In the genomic region with DNA sequence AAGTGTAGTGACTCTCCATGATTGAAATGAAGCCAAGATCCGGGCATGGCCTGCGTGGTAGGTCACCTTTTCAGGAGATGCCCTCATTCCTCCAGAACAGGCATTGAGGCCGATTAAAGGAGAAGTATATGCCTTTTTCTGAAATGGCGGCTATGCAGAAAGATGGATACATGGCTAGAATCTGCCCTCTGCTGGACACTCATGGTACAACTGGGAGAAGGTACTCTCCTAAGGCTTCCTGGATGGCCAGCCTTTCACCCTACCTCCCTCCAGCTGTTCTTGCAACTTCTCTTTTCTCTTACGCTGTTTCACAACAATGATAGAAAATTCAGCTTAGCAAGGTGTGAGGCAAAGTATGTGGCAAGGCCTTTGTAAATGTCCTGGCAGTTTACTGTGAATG, we compare ENCODE assay signal across 9 mouse cellular contexts. TPM values are rescaled to one million over a fixed set of nuclear protein-coding genes. Genes with fewer than 3 reads are reported as not detected.
DNase-seq lines count a peak whose midpoint lies in the region; TF ChIP-seq lines count a peak whose summit lies in the region.
"Had no signal": no experiment of that assay in that cellular context is flagged by ENCODE, and none has a peak within 500 bp of the region (broad histone marks: within the 10 kb centered on the region; RNA-seq: fewer than 3 reads in every experiment).

No protein-coding gene starts in this region.

- no peaks in the 10 kb centered on the region for H3K4me1 ChIP-seq in MEL (ENCODE audit: control insufficient read depth in 1 of 2, insufficient read depth in 2 of 2, low read length in 2 of 2)
- no peaks in the 10 kb centered on the region for H3K4me1 ChIP-seq in liver, adult 2 months (ENCODE audit: control insufficient read depth, insufficient read depth, low read length)
- H3K4me1 ChIP-seq: limb, embryonic 13.5 days had no signal

- H3K27me3 ChIP-seq in MEL (ENCODE audit: control insufficient read depth in 1 of 2, insufficient read depth in 2 of 2, low read length in 2 of 2) = no peaks in the 10 kb centered on the region
- no peaks in the 10 kb centered on the region for H3K27me3 ChIP-seq in liver, adult 2 months (ENCODE audit: control insufficient read depth, insufficient read depth, low read length)
- H3K27me3 ChIP-seq: limb, embryonic 13.5 days had no signal

- TF ChIP-seq RAD21 in MEL (IDR thresholded peaks at IDR 0.05; ENCODE audit: low read depth, low read length) = peak; percentile 95

- WGBS in liver, adult 2 months = 39% methylated on average over 5 of the region's 5 CpGs

- TF ChIP-seq CTCF in MEL (IDR thresholded peaks at IDR 0.05 in 2 of 3, conservative IDR thresholded peaks at IDR 0.05 in 1 of 3; ENCODE audit: control insufficient read depth in 1 of 3, insufficient read depth in 1 of 3, low read depth in 2 of 3, low read length in 3 of 3, poor library complexity in 1 of 3, severe bottlenecking in 1 of 3) = peak; percentile 74 to 97 (median 88)
- TF ChIP-seq CTCF in liver, adult 2 months (IDR thresholded peaks at IDR 0.05; ENCODE audit: low read depth, low read length) = peak; percentile 55

- no peak overlapping the region for H3K4me3 ChIP-seq in MEL (ENCODE audit: control insufficient read depth in 1 of 2, insufficient read depth in 1 of 2, low read depth in 2 of 2, low read length in 2 of 2)
- no peak overlapping the region for H3K4me3 ChIP-seq in liver, adult 2 months (ENCODE audit: insufficient read depth, low read depth, low read length)
- H3K4me3 ChIP-seq: limb, embryonic 13.5 days had no signal

- DNase-seq in A20 (ENCODE audit: low read depth, low spot score) = peak; percentile 77
- peak; percentile 88 for DNase-seq in MEL (ENCODE audit: low read depth, low spot score)
- peak; percentile 75 for DNase-seq in cerebellum, adult 8-10 months
- DNase-seq in frontal cortex, postnatal 10 days (ENCODE audit: low spot score in 2 of 2) = peak; percentile 53 to 70
- peak; percentile 81 for DNase-seq in kidney, adult 9 months
- peak; percentile 45 for DNase-seq in liver, adult 2 months (ENCODE audit: extremely low read depth, low read depth, low spot score)
- DNase-seq in ovary, adult 18-20 months (ENCODE audit: low spot score) = peak; percentile 19
- DNase-seq in thymus, postnatal 10 days (ENCODE audit: low spot score in 2 of 2) = peak; percentile 65 to 85

- TF ChIP-seq POLR2A in MEL (IDR thresholded peaks at IDR 0.05; ENCODE audit: control insufficient read depth in 1 of 2, insufficient read depth in 1 of 2, low read depth in 1 of 2, low read length in 2 of 2, poor library complexity in 1 of 2) = no peak
- TF ChIP-seq POLR2A in liver, adult 2 months (IDR thresholded peaks at IDR 0.05; ENCODE audit: extremely low read depth, insufficient read depth, low read length) = no peak

- no peak overlapping the region for H3K9ac ChIP-seq in MEL (ENCODE audit: control insufficient read depth, low read depth, low read length, poor library complexity, severe bottlenecking)
- H3K9ac ChIP-seq in liver, adult 2 months (ENCODE audit: low read depth, low read length) = no peak overlapping the region
- H3K9ac ChIP-seq: limb, embryonic 13.5 days had no signal

- no peak overlapping the region for H3K27ac ChIP-seq in MEL (ENCODE audit: control insufficient read depth, low read depth, low read length)
- H3K27ac ChIP-seq in liver, adult 2 months (replicated peaks; ENCODE audit: insufficient read depth, low read depth, low read length) = no peak overlapping the region
- H3K27ac ChIP-seq: limb, embryonic 13.5 days had no signal

- peaks cover 0 to 4% of the 10 kb centered on the region in 2 experiments; a peak in 1 of 4 replicates for H3K36me3 ChIP-seq in MEL (ENCODE audit: control insufficient read depth in 1 of 2, insufficient read depth in 2 of 2, low read length in 2 of 2)
- H3K36me3 ChIP-seq in liver, adult 2 months (ENCODE audit: control insufficient read depth, insufficient read depth, low read length) = peaks cover 10% of the 10 kb centered on the region; the same call in 1 of the 2 replicates

- H3K79me2 ChIP-seq in MEL (ENCODE audit: control insufficient read depth, insufficient read depth, low read length, poor library complexity) = no peaks in the 10 kb centered on the region
- no peaks in the 10 kb centered on the region for H3K79me2 ChIP-seq in liver, adult 2 months (ENCODE audit: control insufficient read depth, insufficient read depth, low read length)

- TF ChIP-seq EP300 in MEL (IDR thresholded peaks at IDR 0.05; ENCODE audit: low read depth in 1 of 2, low read length in 2 of 2) = no peak

- no peaks in the 10 kb centered on the region for H3K9me3 ChIP-seq in MEL (replicated peaks; ENCODE audit: insufficient read depth, low read length)
- H3K9me3 ChIP-seq: limb, embryonic 13.5 days had no signal

TF ChIP-seq in MEL, 35 proteins besides CTCF, POLR2A, EP300 and RAD21:
- 0 out of 2 replicates have a peak, but pooled peaks have one; percentile 48 for TF ChIP-seq MYC (IDR thresholded peaks at IDR 0.05; ENCODE audit: low read depth, low read length)
- peak; percentile 35; the same call in 1 of the 2 replicates for TF ChIP-seq ZNF384 (IDR thresholded peaks at IDR 0.05; ENCODE audit: low read depth, low read length)
- no peak for TF ChIP-seq TBP (IDR thresholded peaks at IDR 0.05; ENCODE audit: low read depth, low read length)
- peak; percentile 93 for TF ChIP-seq SMC3 (IDR thresholded peaks at IDR 0.05; ENCODE audit: low read depth, low read length)
- TF ChIP-seq ETS1 (IDR thresholded peaks at IDR 0.05; ENCODE audit: low read depth, low read length) = 0 out of 2 replicates have a peak, but pooled peaks have one; percentile 23
- no peak for TF ChIP-seq POLR2AphosphoS5 (IDR thresholded peaks at IDR 0.05; ENCODE audit: borderline replicate concordance, low read depth, low read length)
- TF ChIP-seq ZC3H11A (IDR thresholded peaks at IDR 0.05; ENCODE audit: low read depth, low read length) = peak; percentile 96
- peak; percentile 36; the same call in 1 of the 2 replicates for TF ChIP-seq HCFC1 (IDR thresholded peaks at IDR 0.05; ENCODE audit: low read depth, low read length)
- peak; percentile 54; the same call in 1 of the 2 replicates for TF ChIP-seq ELF1 (IDR thresholded peaks at IDR 0.05; ENCODE audit: low read depth, low read length)
TF ChIP-seq in MEL: peak in this region for 7.

RNA-seq across cellular contexts. Expression of a gene that starts 13.3 kb away (rescaled TPM):
- total RNA-seq in MEL (2012; rRNA removed) = under 0.01 TPM in 1 of 2 replicates, not detected in the other
- under 1 TPM in 1 of 2 experiments, not detected in 1; 0.03 TPM for polyA plus RNA-seq in MEL (2012; ENCODE audit: insufficient read depth in 1 of 2, insufficient read length in 2 of 2, low read depth in 1 of 2, low replicate concordance in 2 of 2, missing spikeins in 1 of 2)
- 3.1 and 6.2 TPM in 2 replicates for total RNA-seq in liver, adult 2 months (2014; rRNA removed)
- polyA plus RNA-seq in liver, adult 2 months (2012; rRNA removed) = 7.7 and 8.1 TPM in 2 replicates

RNA-seq across cellular contexts. Expression of a gene that starts 47.3 kb away (rescaled TPM):
- total RNA-seq in MEL (2012; rRNA removed) = 0.13 and 0.19 TPM in 2 replicates
- under 1 TPM in 1 of 2 experiments, not detected in 1; 0.18 TPM for polyA plus RNA-seq in MEL (2012; ENCODE audit: insufficient read depth in 1 of 2, insufficient read length in 2 of 2, low read depth in 1 of 2, low replicate concordance in 2 of 2, missing spikeins in 1 of 2)
- 2.1 and 2.6 TPM in 2 replicates for total RNA-seq in liver, adult 2 months (2014; rRNA removed)
- polyA plus RNA-seq in liver, adult 2 months (2012; rRNA removed) = 0.72 and 1.5 TPM in 2 replicates

RNA-seq across cellular contexts. Expression of a gene that starts 47.4 kb away (rescaled TPM):
- total RNA-seq in MEL (2012; rRNA removed) = 0.15 and 0.46 TPM in 2 replicates
- polyA plus RNA-seq in MEL (2012; ENCODE audit: insufficient read depth in 1 of 2, insufficient read length in 2 of 2, low read depth in 1 of 2, low replicate concordance in 2 of 2, missing spikeins in 1 of 2) = 1 to 10 TPM in 1 of 2 experiments, not detected in 1; 1.2 TPM
- 0.13 and 0.18 TPM in 2 replicates for total RNA-seq in liver, adult 2 months (2014; rRNA removed)
- 0.04 and 0.23 TPM in 2 replicates for polyA plus RNA-seq in liver, adult 2 months (2012; rRNA removed)

RNA-seq across cellular contexts. Expression of a gene that starts 54.2 kb away (rescaled TPM):
- total RNA-seq in MEL (2012; rRNA removed) = 8.1 and 13.0 TPM in 2 replicates
- 10 to 100 TPM in 1 of 2 experiments, not detected in 1; 42.4 TPM for polyA plus RNA-seq in MEL (2012; ENCODE audit: insufficient read depth in 1 of 2, insufficient read length in 2 of 2, low read depth in 1 of 2, low replicate concordance in 2 of 2, missing spikeins in 1 of 2)
- total RNA-seq in liver, adult 2 months (2014; rRNA removed) = 0.54 and 0.65 TPM in 2 replicates
- 1.1 and 2.6 TPM in 2 replicates for polyA plus RNA-seq in liver, adult 2 months (2012; rRNA removed)

Comparison
In these comparisons a context has a peak if more than half of its experiments do, and no peak if none do; other contexts are left out.
1. DNase-seq: peak in every context shown above with its lines; median percentile 88 in MEL; 81 in kidney, adult 9 months; 77 in A20; 75 in cerebellum, adult 8-10 months; 75 in thymus, postnatal 10 days; 62 in frontal cortex, postnatal 10 days; 45 in liver, adult 2 months; 19 in ovary, adult 18-20 months.